Mouse (Mus musculus) limb, embryonic 15.5 days (tissue): ENCODE measurements at regions not wholly inside any gene's neighbourhood (a gene's known extent, or its start where the extent isn't known, plus 50 kb on each side); places are given as distances from the start of the nearest gene placed in this dataset.

ENCODE experiments used
- ATAC-seq: fragments of 200-750 bp; cut with Nextera tagmentation; 2 replicates; pipeline ENCODE4 v1.8.0; 2017; ENCODE audit warnings: low read depth, moderate TSS enrichment; ENCODE audit not compliant: insufficient number of reproducible peaks, low FRiP score, low TSS enrichment
- H3K27ac ChIP-seq: fragments of 300-500 bp; sonication (generic); 2 replicates; pipeline ENCODE4 v1.5.1; 2015; ENCODE audit warnings: moderate library complexity, mild to moderate bottlenecking, inconsistent platforms
- H3K27me3 ChIP-seq: fragments of 300-500 bp; sonication (generic); 2 replicates; pipeline ENCODE4 v1.6.1; 2015; ENCODE audit warnings: inconsistent platforms
- H3K36me3 ChIP-seq: fragments of 300-500 bp; sonication (generic); 2 replicates; pipeline ENCODE4 v1.6.1; 2015; ENCODE audit warnings: inconsistent platforms
- H3K4me1 ChIP-seq: fragments of 300-500 bp; sonication (generic); 2 replicates; pipeline ENCODE4 v1.6.1; 2015; ENCODE audit warnings: inconsistent platforms
- H3K4me2 ChIP-seq: fragments of 300-500 bp; sonication (generic); 2 replicates; pipeline ENCODE4 v1.6.1; 2015; ENCODE audit warnings: mild to moderate bottlenecking, inconsistent platforms
- H3K4me3 ChIP-seq: fragments of 300-500 bp; sonication (generic); 2 replicates; pipeline ENCODE4 v1.5.1; 2015; ENCODE audit warnings: mild to moderate bottlenecking, inconsistent platforms
- H3K9ac ChIP-seq: fragments of 300-500 bp; sonication (generic); 2 replicates; pipeline ENCODE4 v1.6.1; 2015; ENCODE audit warnings: inconsistent platforms
- H3K9me3 ChIP-seq: fragments of 300-500 bp; sonication (generic); 2 replicates; pipeline ENCODE4 v1.6.1; 2016; ENCODE audit warnings: inconsistent platforms
- WGBS: fragments of 180-500 bp; shearing (Covaris S2); methylation state at CpG from one replicate; pipeline ENCODE4 v1.1.7; 2015; 5-methylcytosine and 5-hydroxymethylcytosine counted together

DNA sequence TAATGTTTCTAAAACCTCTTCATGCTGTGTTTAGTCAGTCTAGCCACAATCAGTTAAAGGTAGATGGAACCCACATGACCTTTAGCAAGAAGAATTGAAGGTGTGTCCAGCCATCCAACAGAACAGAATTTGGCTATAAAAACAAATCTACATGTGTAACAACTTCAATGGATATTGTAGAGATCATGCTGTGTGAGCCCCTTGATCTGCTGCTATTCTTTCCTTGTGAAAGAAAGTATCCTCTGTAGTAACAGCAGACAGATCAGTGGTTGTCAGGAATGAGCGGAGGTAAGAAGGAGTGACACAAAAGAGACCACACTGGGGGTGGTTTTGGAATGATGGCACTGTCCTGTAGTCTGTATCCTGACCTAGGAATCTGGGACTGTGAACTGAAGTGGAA is 156.3 kb downstream of the Gm12728 start:
- WGBS, result 93% methylated on average over 1 of the region's 1 CpGs
- no peak for ATAC-seq
- no peak overlapping the region for H3K4me3 ChIP-seq

DNA sequence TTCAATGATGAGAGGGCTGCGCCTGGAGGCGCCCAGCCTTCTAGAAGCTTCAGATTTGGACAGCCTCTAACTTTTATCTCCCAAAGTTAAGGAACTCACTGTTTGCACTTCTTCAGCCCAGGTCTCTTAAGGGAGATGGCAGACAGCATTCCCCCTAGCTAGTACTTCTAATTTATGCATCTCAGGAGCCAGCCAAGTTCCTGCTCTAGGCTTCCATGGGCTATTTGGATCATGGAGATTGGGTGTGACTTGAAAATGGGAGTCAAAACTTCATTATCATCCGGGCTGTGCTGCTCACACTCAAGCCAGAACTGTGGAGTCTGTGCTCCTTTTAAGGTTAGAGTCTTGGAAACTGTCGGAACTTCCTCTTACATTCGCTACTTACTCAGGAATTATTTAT is 158.7 kb downstream of the Gm12728 start:
- Histone ChIP-seq H3K27me3 (no peaks in the 10 kb centered on the region), H3K9me3 (no peaks in the 10 kb centered on the region), H3K36me3 (no peaks in the 10 kb centered on the region), H3K9ac (no peak overlapping the region), H3K4me1 (no peaks in the 10 kb centered on the region; the same call in 1 of the 2 replicates), H3K4me2 (no peak overlapping the region), H3K27ac (no peak overlapping the region), H3K4me3 (no peak overlapping the region)
- no peak for ATAC-seq
- 75% methylated on average over 5 of the region's 5 CpGs for WGBS

More for the DNA sequence above, 156.3 kb downstream of the Gm12728 start:
- peaks cover 7% of the 10 kb centered on the region; the same call in 1 of the 2 replicates for H3K4me1 ChIP-seq
- H3K27ac ChIP-seq, result no peak overlapping the region
- no peak overlapping the region for H3K4me2 ChIP-seq
- H3K36me3 ChIP-seq, result no peaks in the 10 kb centered on the region
- H3K9ac ChIP-seq, result no peak overlapping the region
- H3K27me3 ChIP-seq, result no peaks in the 10 kb centered on the region
- no peaks in the 10 kb centered on the region for H3K9me3 ChIP-seq

DNA sequence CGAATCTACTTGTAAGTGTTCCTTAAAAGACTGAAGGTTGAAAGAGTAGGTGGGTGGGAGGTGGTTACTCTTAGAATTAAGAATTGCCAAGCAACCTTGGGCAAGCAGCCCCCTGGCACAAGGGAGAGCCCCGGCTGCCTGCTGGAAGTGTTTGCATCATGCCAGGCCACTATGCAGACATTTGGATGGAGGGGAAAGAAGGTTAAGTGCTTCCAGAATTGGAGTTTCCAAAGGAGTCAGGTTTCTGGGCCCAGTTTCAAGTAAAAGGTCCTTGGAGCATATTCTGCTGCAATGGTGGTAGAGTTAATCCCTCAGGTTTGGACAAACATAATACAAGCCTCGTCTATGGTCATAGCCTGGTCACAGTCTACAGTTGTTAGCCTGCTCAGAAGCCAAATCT is 162.7 kb downstream of the Gm12728 start:
- H3K4me1 ChIP-seq, result peaks cover under 1% of the 10 kb centered on the region; the same call in 1 of the 2 replicates
- H3K4me3 ChIP-seq, result no peak overlapping the region
- no peak overlapping the region for H3K9ac ChIP-seq
- 43% methylated on average over 3 of the region's 3 CpGs for WGBS
- H3K36me3 ChIP-seq, result no peaks in the 10 kb centered on the region
- H3K9me3 ChIP-seq, result no peaks in the 10 kb centered on the region
- H3K27me3 ChIP-seq, result no peaks in the 10 kb centered on the region
- ATAC-seq, result no peak
- H3K4me2 ChIP-seq, result no peak overlapping the region
- H3K27ac ChIP-seq, result no peak overlapping the region

DNA sequence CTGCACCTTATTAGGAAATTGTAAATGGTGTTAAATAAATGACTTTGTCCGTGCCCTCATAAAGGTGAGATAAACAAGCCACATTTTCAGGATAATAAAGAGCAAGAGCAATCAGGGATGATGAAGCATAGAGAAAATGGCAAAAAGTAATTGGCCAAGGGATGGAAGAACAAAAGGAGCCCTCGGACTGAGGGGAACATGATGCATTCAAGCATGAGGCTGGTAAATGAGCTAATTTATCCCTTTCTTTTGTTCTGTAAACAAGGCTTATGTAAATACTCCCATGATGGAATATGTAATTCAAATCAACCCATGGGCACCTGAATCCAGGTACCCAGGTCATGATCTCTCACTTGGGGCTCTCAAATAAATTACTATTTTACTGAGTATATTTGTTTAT is 166.8 kb downstream of the Gm12728 start:
- no peak overlapping the region for H3K9ac ChIP-seq
- H3K4me2 ChIP-seq, result no peak overlapping the region
- no peaks in the 10 kb centered on the region for H3K27me3 ChIP-seq
- H3K4me3 ChIP-seq, result no peak overlapping the region
- H3K27ac ChIP-seq, result no peak overlapping the region
- H3K4me1 ChIP-seq, result peaks cover 17% of the 10 kb centered on the region
- H3K9me3 ChIP-seq, result no peaks in the 10 kb centered on the region
- WGBS, result 67% methylated on average over 2 of the region's 2 CpGs
- H3K36me3 ChIP-seq, result no peaks in the 10 kb centered on the region
- no peak for ATAC-seq

DNA sequence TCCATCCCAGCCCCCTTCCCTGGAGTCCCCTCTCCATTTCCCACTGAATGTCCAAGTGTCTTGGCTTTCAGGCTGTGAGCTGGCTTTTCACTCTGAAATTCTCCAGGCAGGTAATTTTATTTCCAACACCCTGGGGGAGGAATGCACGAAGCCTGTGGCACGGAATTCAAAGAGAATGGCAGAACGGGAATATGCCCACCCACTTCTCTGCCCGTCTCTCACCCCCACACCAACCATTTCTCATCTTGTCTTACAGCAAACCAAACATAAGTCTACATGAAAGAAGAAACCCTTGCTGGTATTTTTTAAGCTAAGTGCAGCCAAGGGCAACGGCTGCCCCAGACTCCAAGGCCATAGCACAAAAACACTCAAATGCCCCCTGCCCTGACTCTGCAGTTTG is 168.7 kb downstream of the Gm12728 start:
- no peak for ATAC-seq
- H3K4me3 ChIP-seq, result no peak overlapping the region
- H3K4me2 ChIP-seq, result no peak overlapping the region
- H3K9me3 ChIP-seq, result no peaks in the 10 kb centered on the region
- H3K9ac ChIP-seq, result no peak overlapping the region
- no peak overlapping the region for H3K27ac ChIP-seq
- peaks cover 34% of the 10 kb centered on the region for H3K4me1 ChIP-seq
- whole genome bisulfite sequencing, result 39% methylated on average over 5 of the region's 5 CpGs
- no peaks in the 10 kb centered on the region for H3K36me3 ChIP-seq
- H3K27me3 ChIP-seq, result no peaks in the 10 kb centered on the region

DNA sequence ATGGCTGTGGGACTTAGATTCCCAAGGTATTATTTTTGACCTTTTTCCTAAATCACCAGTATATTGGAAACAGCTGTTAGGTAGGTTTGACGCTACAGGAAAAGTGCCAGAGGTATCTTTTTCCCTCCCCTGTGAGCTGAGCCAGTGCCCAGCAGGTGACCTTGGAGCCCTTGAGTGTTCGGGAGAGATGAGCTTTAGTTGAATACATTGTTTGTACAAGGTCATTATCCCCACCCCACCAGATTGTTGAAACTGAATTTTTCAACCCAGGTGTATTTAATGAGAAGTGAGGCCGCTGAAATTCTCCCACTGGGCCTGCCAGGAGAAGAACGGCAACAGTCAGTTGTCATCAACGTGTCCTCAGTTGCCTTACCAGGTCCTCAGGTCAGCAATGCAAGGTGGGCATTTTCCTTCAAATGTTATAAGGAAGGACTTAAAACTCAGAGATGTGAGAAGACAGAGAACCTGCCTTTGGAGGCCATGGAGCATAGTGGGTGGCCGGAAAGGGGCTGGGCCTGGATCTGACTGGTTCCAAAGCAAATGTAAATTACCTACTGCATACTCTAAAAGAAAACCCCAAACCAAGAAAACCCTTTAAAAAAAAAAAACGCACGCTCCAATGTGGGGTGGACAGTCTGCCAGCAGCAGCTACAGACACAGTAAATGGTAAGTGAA is 172.2 kb downstream of the Gm12728 start:
- Histone ChIP-seq H3K36me3 (no peaks in the 10 kb centered on the region), H3K9ac (no peak overlapping the region), H3K4me2 (no peak overlapping the region), H3K27ac (peak overlapping the region; percentile 67), H3K27me3 (no peaks in the 10 kb centered on the region), H3K9me3 (no peaks in the 10 kb centered on the region), H3K4me1 (peaks cover 34% of the 10 kb centered on the region), H3K4me3 (no peak overlapping the region)
- 36% methylated on average over 8 of the region's 8 CpGs for WGBS
- no peak for ATAC-seq

DNA sequence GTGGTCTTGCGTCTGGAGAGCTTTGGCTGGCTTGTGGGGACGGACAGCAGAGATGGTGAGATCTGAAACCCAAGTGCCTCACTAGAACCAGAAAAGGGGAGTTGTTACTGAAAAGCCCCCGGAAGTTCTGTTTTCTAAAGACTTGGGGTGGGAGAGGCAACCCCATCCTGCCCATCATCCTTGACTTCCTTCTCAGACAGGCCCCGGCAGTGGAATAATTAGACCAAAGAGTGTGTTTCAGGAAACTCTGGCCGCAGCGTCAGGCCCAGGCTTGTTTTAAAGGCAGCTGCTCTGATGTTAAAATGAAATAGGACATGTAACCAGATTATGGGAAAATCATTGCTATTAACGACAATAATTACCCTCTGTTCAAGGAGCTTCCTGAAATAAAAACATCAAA is 172.9 kb downstream of the Gm12728 start:
- Histone ChIP-seq H3K9ac (no peak overlapping the region), H3K27ac (peak overlapping the region; percentile 67), H3K4me2 (no peak overlapping the region), H3K27me3 (no peaks in the 10 kb centered on the region), H3K4me1 (peaks cover 32% of the 10 kb centered on the region), H3K4me3 (no peak overlapping the region), H3K9me3 (no peaks in the 10 kb centered on the region), H3K36me3 (no peaks in the 10 kb centered on the region)
- ATAC-seq, result no peak
- 27% methylated on average over 7 of the region's 7 CpGs for WGBS

DNA sequence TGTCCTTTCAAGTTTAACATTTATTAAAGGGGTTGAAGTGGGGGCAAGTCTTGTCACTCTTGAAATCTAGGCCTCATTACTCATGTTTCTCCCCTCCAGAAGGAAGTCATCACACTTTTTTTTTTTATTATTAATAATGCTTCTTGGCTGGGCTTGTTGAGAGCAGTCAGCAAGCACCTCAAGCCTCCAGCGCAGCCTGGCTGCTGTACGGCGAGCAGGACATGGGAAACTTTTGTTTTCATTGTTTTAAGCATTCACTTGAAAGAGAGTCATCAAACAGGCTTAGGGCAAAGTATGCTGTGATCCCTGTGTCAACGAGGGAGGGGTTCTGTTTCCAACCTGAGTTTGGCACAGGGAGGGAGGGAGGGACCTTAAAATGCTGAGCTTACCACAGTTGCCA is 178.7 kb downstream of the Gm12728 start:
- WGBS, result 23% methylated on average over 4 of the region's 4 CpGs
- Histone ChIP-seq H3K4me1 (peaks cover 4% of the 10 kb centered on the region; the same call in 1 of the 2 replicates), H3K4me2 (no peak overlapping the region), H3K27ac (no peak overlapping the region), H3K36me3 (no peaks in the 10 kb centered on the region), H3K9me3 (no peaks in the 10 kb centered on the region), H3K27me3 (no peaks in the 10 kb centered on the region), H3K4me3 (no peak overlapping the region), H3K9ac (no peak overlapping the region)
- no peak for ATAC-seq

DNA sequence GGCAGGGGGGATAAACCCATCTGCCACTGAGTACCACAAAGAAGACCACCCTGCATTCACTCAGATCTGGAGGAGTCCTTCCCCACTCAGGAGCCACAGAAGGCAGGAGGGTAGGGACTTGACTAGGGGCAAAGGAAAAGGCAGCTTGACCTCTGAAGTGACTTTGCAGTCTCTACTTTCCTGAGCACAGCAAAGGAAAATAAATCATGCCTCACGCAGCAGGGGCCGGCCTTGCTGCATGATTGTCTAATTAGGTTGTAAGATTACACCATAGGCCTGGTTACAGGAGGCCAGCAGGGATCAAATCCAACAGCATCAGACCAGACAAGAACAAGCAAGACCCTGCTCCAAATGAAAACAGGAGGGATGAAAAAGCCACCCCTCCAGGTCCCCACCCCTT is 180.0 kb downstream of the Gm12728 start:
- H3K4me2 ChIP-seq, result no peak overlapping the region
- no peak overlapping the region for H3K4me3 ChIP-seq
- H3K27me3 ChIP-seq, result no peaks in the 10 kb centered on the region
- H3K27ac ChIP-seq, result no peak overlapping the region
- no peaks in the 10 kb centered on the region for H3K36me3 ChIP-seq
- H3K9ac ChIP-seq, result no peak overlapping the region
- H3K4me1 ChIP-seq, result peaks cover 4% of the 10 kb centered on the region; the same call in 1 of the 2 replicates
- 35% methylated on average over 2 of the region's 2 CpGs for WGBS
- ATAC-seq, result no peak
- no peaks in the 10 kb centered on the region for H3K9me3 ChIP-seq

DNA sequence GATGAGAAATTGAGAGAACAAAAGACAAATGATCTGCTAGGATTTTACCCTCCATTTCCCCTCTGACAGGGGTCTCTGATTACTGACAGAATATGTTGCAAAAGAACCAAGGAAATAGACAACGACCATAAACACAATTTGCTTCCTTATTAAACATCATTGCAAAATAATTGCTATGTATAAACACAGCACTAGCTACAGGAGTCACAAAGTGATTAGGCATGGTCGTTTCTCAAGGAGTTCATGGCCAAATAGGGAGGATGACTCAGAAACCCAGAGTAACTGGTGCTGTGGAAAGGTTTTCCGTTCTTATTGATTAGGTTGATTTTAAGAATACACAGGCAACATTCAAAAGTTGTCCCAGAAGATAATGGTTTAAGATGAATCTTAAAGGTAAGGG is 180.4 kb downstream of the Gm12728 start:
- Histone ChIP-seq H3K9ac (no peak overlapping the region), H3K27me3 (no peaks in the 10 kb centered on the region), H3K4me3 (no peak overlapping the region), H3K27ac (no peak overlapping the region), H3K9me3 (no peaks in the 10 kb centered on the region), H3K4me2 (no peak overlapping the region), H3K4me1 (peaks cover 4% of the 10 kb centered on the region; the same call in 1 of the 2 replicates), H3K36me3 (no peaks in the 10 kb centered on the region)
- WGBS, result 54% methylated on average over 3 of the region's 3 CpGs
- ATAC-seq, result no peak

DNA sequence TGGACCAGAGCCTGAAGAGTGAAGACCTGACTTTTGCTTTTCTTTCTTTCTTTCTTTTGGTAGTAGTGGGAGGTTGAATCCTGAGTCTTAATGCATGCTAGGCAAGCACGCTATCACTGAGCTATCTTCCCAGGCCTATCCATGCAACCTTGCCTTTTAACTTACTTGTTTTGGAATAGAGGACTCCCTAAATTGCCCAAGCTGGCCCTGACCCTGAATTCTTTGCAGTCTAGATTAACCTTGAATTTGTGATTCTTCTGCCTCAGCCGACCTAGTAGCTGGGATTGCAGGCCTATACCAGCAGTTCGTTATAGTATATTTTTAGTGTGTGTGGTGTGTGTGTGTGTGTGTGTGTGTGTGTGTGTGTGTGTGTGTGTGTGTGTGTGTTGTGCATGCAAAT is 183.1 kb downstream of the Gm12728 start:
- Histone ChIP-seq H3K36me3 (no peaks in the 10 kb centered on the region), H3K4me3 (no peak overlapping the region), H3K27me3 (no peaks in the 10 kb centered on the region), H3K27ac (no peak overlapping the region), H3K9me3 (no peaks in the 10 kb centered on the region), H3K4me1 (peaks cover 4% of the 10 kb centered on the region; the same call in 1 of the 2 replicates), H3K4me2 (no peak overlapping the region), H3K9ac (no peak overlapping the region)
- 72% methylated on average over 3 of the region's 3 CpGs for WGBS
- ATAC-seq, result no peak

DNA sequence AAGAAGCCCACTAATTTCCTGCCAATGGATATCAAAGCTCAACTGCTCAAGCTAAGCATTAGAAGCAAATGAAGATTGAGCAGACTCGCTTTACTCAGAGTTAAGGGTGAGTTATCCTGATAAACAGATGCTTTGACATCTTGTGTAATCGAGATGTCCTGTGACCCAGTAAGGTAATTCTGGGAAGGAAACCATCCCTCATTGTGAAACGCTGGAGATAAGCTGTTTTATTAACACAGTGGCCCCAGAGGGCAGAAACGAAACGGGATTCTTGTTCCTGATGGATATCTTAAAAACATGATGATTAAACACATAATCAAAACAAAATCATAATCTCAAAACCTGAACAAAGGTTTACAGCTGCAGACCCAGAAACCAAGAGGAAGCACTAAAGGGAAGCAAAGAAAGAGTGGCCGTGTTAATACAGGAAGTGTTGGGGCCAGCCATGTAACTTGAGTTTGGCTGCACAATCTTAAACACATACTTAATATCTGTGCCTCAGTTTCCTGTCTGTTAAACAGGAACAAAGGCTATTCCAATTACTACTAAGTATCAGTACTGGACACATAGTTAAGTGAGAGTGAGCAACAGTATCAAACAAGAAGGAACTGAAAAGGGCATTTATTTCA is 184.2 kb downstream of the Gm12728 start:
- H3K4me2 ChIP-seq, result no peak overlapping the region
- no peaks in the 10 kb centered on the region for H3K27me3 ChIP-seq
- H3K27ac ChIP-seq, result no peak overlapping the region
- no peaks in the 10 kb centered on the region for H3K36me3 ChIP-seq
- H3K9ac ChIP-seq, result no peak overlapping the region
- H3K4me1 ChIP-seq, result peaks cover 4% of the 10 kb centered on the region; the same call in 1 of the 2 replicates
- 51% methylated on average over 6 of the region's 6 CpGs for WGBS
- no peak for ATAC-seq
- no peaks in the 10 kb centered on the region for H3K9me3 ChIP-seq
- H3K4me3 ChIP-seq, result no peak overlapping the region
